Mouse (Mus musculus): ENCODE results near the gene Vasn. TPM values are rescaled to one million over a fixed set of nuclear protein-coding genes. Genes with fewer than 3 reads are reported as not detected.
A peak's percentile ranks its signal among the peaks of the same experiment; 100 is the strongest.

The Vasn gene
- polyA plus RNA-seq (2015; fragmentation: Nextera tagmentation; extraction: Ambion mirVana): 28.5 and 30.4 TPM in 2 replicates

DNA sequence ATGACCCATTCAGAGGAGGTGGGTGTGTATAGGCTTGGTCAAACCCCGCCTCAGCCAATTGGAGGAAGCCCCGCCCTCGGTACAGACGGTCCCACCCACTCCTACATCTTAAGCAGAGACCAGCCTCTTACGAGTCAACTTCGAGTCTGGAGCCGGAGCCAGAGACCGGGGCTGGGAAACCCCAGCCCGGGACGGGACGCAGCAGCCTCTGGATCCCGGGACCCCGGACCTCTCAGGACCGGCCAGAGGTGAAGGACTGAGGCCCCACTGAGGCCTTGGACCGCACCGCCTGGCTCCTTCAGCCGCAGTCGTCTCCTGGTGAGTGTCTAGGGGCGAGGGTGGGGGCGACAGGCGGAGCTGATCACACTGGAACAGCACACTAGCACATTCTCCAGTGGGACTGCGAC is at the start of gene Vasn, which contains the start of gene Dnaja3:
Gene Vasn (plus strand): TSS at position 111 of the 407 bp plus-strand sequence.
Gene Dnaja3 (plus strand): TSS at position 159 of the 407 bp plus-strand sequence.
- WGBS: under 1% methylated on average over 22 of the region's 22 CpGs
- peak within 1 kb of the TSS; percentile 92 for H3K9ac ChIP-seq (ENCODE audit: low read length)
- no peaks in the 10 kb centered on the region for H3K36me3 ChIP-seq (ENCODE audit: control insufficient read depth, insufficient read depth, low read length)
- H3K27ac ChIP-seq (ENCODE audit: low read length): peak within 1 kb of the TSS; percentile 99
- peaks cover 46% of the 10 kb centered on the region for H3K4me1 ChIP-seq (replicated peaks; ENCODE audit: control insufficient read depth, insufficient read depth, low read length)
- no peaks in the 10 kb centered on the region for H3K9me3 ChIP-seq (ENCODE audit: control insufficient read depth, low read length)
- peak within 1 kb of the TSS; percentile 78 for H3K4me2 ChIP-seq (ENCODE audit: low read depth, low read length)
- H3K27me3 ChIP-seq (ENCODE audit: control insufficient read depth, insufficient read depth, low read depth, low read length): no peaks in the 10 kb centered on the region
- peak; percentile 85 for ATAC-seq (ENCODE audit: low read depth)
- H3K4me3 ChIP-seq (ENCODE audit: low read length): peak within 1 kb of the TSS; percentile 84

- Histone ChIP-seq H3K9ac (ENCODE audit: low read length) (no peak overlapping the region), H3K9me3 (ENCODE audit: control insufficient read depth, low read length) (no peaks in the 10 kb centered on the region), H3K27ac (ENCODE audit: low read length) (no peak overlapping the region), H3K4me3 (ENCODE audit: low read length) (no peak overlapping the region), H3K4me1 (replicated peaks; ENCODE audit: control insufficient read depth, insufficient read depth, low read length) (peaks cover 34% of the 10 kb centered on the region), H3K4me2 (ENCODE audit: low read depth, low read length) (no peak overlapping the region), H3K36me3 (ENCODE audit: control insufficient read depth, insufficient read depth, low read length) (peaks cover 6% of the 10 kb centered on the region), H3K27me3 (ENCODE audit: control insufficient read depth, insufficient read depth, low read depth, low read length) (no peaks in the 10 kb centered on the region)
- WGBS: 88% methylated on average over 9 of the region's 9 CpGs
- no peak for ATAC-seq (ENCODE audit: low read depth)
Observed at GRCm38 (mm10) chr16:4590236-4590635, 49.5 kb upstream of the Vasn start.

GRCm38 (mm10) chr16:4592909-4593875 is 46.5 kb upstream of the Vasn start:
- Histone ChIP-seq H3K27ac (ENCODE audit: low read length) (peak overlapping the region; percentile 93), H3K36me3 (ENCODE audit: control insufficient read depth, insufficient read depth, low read length) (peaks cover 6% of the 10 kb centered on the region), H3K4me2 (ENCODE audit: low read depth, low read length) (peak overlapping the region; percentile 91), H3K9ac (ENCODE audit: low read length) (peak overlapping the region; percentile 93), H3K27me3 (ENCODE audit: control insufficient read depth, insufficient read depth, low read depth, low read length) (no peaks in the 10 kb centered on the region), H3K4me3 (ENCODE audit: low read length) (peak overlapping the region; percentile 90), H3K9me3 (ENCODE audit: control insufficient read depth, low read length) (no peaks in the 10 kb centered on the region), H3K4me1 (replicated peaks; ENCODE audit: control insufficient read depth, insufficient read depth, low read length) (peaks cover 45% of the 10 kb centered on the region)
- WGBS: 13% methylated on average over 32 of the region's 32 CpGs
- ATAC-seq (ENCODE audit: low read depth): no peak

GRCm38 (mm10) chr16:4593971-4594813 is 45.5 kb upstream of the Vasn start, which contains the start of gene Glis2:
Gene Glis2 (plus strand): TSS chr16:4594713.
- Histone ChIP-seq H3K27me3 (ENCODE audit: control insufficient read depth, insufficient read depth, low read depth, low read length) (no peaks in the 10 kb centered on the region), H3K4me3 (ENCODE audit: low read length) (peak within 1 kb of the TSS; percentile 90), H3K4me2 (ENCODE audit: low read depth, low read length) (peak within 1 kb of the TSS; percentile 91), H3K9me3 (ENCODE audit: control insufficient read depth, low read length) (no peaks in the 10 kb centered on the region), H3K27ac (ENCODE audit: low read length) (peak within 1 kb of the TSS; percentile 93), H3K4me1 (replicated peaks; ENCODE audit: control insufficient read depth, insufficient read depth, low read length) (peaks cover 55% of the 10 kb centered on the region), H3K36me3 (ENCODE audit: control insufficient read depth, insufficient read depth, low read length) (peaks cover 6% of the 10 kb centered on the region), H3K9ac (ENCODE audit: low read length) (peak within 1 kb of the TSS; percentile 93)
- peak; percentile 89 for ATAC-seq (ENCODE audit: low read depth)
- WGBS: 3% methylated on average over 13 of the region's 74 CpGs

- peaks cover 6% of the 10 kb centered on the region for H3K36me3 ChIP-seq (ENCODE audit: control insufficient read depth, insufficient read depth, low read length)
- peaks cover 56% of the 10 kb centered on the region for H3K4me1 ChIP-seq (replicated peaks; ENCODE audit: control insufficient read depth, insufficient read depth, low read length)
Observed at GRCm38 (mm10) chr16:4594814-4595526, 44.8 kb upstream of the Vasn start.

DNA sequence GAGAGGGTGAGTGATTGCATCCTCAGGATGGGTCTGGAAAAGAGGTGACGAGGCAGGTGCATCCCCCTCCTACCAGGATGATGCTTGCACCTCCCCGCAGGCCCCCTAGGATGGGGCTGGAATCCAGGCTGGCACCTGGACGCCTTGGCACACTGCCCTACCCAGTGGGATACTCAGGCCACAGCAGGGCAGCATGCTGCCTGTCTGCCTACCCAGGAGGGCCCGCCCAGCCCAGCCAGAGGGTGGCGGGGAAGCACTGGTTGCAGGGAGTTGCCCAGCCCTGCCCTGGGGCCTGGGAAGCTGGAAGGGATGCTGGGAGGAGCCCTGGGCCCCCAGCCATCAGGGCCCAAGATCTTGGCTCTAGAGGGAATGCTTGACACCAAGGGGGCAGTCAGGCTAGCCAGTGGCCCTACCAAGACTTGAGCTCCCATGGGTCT is 44.2 kb upstream of the Vasn start:
- H3K27me3 ChIP-seq (ENCODE audit: control insufficient read depth, insufficient read depth, low read depth, low read length): no peaks in the 10 kb centered on the region
- H3K27ac ChIP-seq (ENCODE audit: low read length): peak overlapping the region; percentile 93
- H3K36me3 ChIP-seq (ENCODE audit: control insufficient read depth, insufficient read depth, low read length): peaks cover 4% of the 10 kb centered on the region
- WGBS: 6% methylated on average over 5 of the region's 5 CpGs
- H3K4me1 ChIP-seq (replicated peaks; ENCODE audit: control insufficient read depth, insufficient read depth, low read length): peaks cover 60% of the 10 kb centered on the region
- peak; percentile 20 for ATAC-seq (ENCODE audit: low read depth)
- H3K9me3 ChIP-seq (ENCODE audit: control insufficient read depth, low read length): no peaks in the 10 kb centered on the region
- peak overlapping the region; percentile 93 for H3K9ac ChIP-seq (ENCODE audit: low read length)
- peak overlapping the region; percentile 90 for H3K4me3 ChIP-seq (ENCODE audit: low read length)
- peak overlapping the region; percentile 91 for H3K4me2 ChIP-seq (ENCODE audit: low read depth, low read length)

More at GRCm38 (mm10) chr16:4594814-4595526, 44.8 kb upstream of the Vasn start:
- no peaks in the 10 kb centered on the region for H3K9me3 ChIP-seq (ENCODE audit: control insufficient read depth, low read length)
- under 1% methylated on average over 34 of the region's 52 CpGs for WGBS
- peak overlapping the region; percentile 93 for H3K9ac ChIP-seq (ENCODE audit: low read length)
- ATAC-seq (ENCODE audit: low read depth): peak; percentile 32
- peak overlapping the region; percentile 93 for H3K27ac ChIP-seq (ENCODE audit: low read length)
- peak overlapping the region; percentile 90 for H3K4me3 ChIP-seq (ENCODE audit: low read length)
- peak overlapping the region; percentile 91 for H3K4me2 ChIP-seq (ENCODE audit: low read depth, low read length)
- no peaks in the 10 kb centered on the region for H3K27me3 ChIP-seq (ENCODE audit: control insufficient read depth, insufficient read depth, low read depth, low read length)

- Histone ChIP-seq H3K9ac (ENCODE audit: low read length) (peak overlapping the region; percentile 93), H3K27ac (ENCODE audit: low read length) (peak overlapping the region; percentile 93), H3K27me3 (ENCODE audit: control insufficient read depth, insufficient read depth, low read depth, low read length) (no peaks in the 10 kb centered on the region), H3K9me3 (ENCODE audit: control insufficient read depth, low read length) (no peaks in the 10 kb centered on the region), H3K4me1 (replicated peaks; ENCODE audit: control insufficient read depth, insufficient read depth, low read length) (peaks cover 64% of the 10 kb centered on the region), H3K4me2 (ENCODE audit: low read depth, low read length) (peak overlapping the region; percentile 91), H3K36me3 (ENCODE audit: control insufficient read depth, insufficient read depth, low read length) (no peaks in the 10 kb centered on the region), H3K4me3 (ENCODE audit: low read length) (peak overlapping the region; percentile 90)
- 13% methylated on average over 3 of the region's 3 CpGs for WGBS
- no peak for ATAC-seq (ENCODE audit: low read depth)
Observed at GRCm38 (mm10) chr16:4596141-4596728, 43.5 kb upstream of the Vasn start.

DNA sequence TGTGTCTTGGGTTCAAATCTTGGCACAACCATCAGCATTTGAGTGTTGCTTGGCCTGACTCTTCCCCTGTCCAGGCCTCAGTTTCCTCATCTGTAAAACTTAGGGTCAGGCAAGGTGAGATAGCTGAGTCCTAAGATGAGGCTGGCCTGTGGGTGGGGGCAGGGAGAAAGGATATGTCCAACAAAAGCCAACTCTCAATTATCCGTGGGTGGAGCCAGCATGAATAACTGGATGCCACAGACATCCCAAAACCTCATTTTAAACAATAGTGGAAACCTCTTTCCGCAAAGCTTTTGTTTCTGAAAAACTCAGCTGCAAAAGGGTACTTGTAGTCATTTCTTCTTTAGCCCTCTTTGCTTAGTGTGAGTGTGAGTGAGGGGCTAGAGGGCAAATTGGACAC is 42.9 kb upstream of the Vasn start:
- Histone ChIP-seq H3K4me3 (ENCODE audit: low read length) (peak overlapping the region; percentile 15), H3K4me1 (replicated peaks; ENCODE audit: control insufficient read depth, insufficient read depth, low read length) (peaks cover 63% of the 10 kb centered on the region), H3K27ac (ENCODE audit: low read length) (peak overlapping the region; percentile 93), H3K4me2 (ENCODE audit: low read depth, low read length) (peak overlapping the region; percentile 91), H3K27me3 (ENCODE audit: control insufficient read depth, insufficient read depth, low read depth, low read length) (no peaks in the 10 kb centered on the region), H3K9ac (ENCODE audit: low read length) (peak overlapping the region; percentile 93; the same call in 1 of the 2 replicates), H3K9me3 (ENCODE audit: control insufficient read depth, low read length) (no peaks in the 10 kb centered on the region), H3K36me3 (ENCODE audit: control insufficient read depth, insufficient read depth, low read length) (no peaks in the 10 kb centered on the region)
- no peak for ATAC-seq (ENCODE audit: low read depth)
- 40% methylated on average over 2 of the region's 2 CpGs for WGBS

Data from lung, embryonic 16.5 days (tissue).